Mouse (Mus musculus) heart, embryonic 14.5 days (tissue): ENCODE data around the gene Rnf150. TPM values are rescaled to one million over a fixed set of nuclear protein-coding genes. Genes with fewer than 3 reads are reported as not detected.
"Not testable (repeated sequence)": the region's sequence is repeated elsewhere in the genome, so short reads cannot be mapped to it uniquely, and the experiment has no call there.

Experiments
- ATAC-seq: fragments of 200-750 bp; cut with Nextera tagmentation; 2 replicates; pipeline ENCODE4 v1.8.0; 2017; ENCODE audit warnings: low read depth, moderate TSS enrichment; ENCODE audit not compliant: insufficient number of reproducible peaks, insufficient read depth, low FRiP score
- H3K27ac ChIP-seq, 2 experiments: fragments of 200-500 bp in 1 of 2; fragments of 300-500 bp in 1 of 2; sonication (generic) in 1 of 2; replicated peaks in 1 of 2; 2 replicates each; pipeline ENCODE4 v1.5.1; 2012 to 2014; ENCODE audit warnings: low read depth in 2 of 2, low read length in 2 of 2, control low read depth in 1 of 2, mild to moderate bottlenecking in 1 of 2, mixed read lengths in 1 of 2; ENCODE audit not compliant: control insufficient read depth in 1 of 2, insufficient read depth in 1 of 2
- H3K27me3 ChIP-seq: fragments of 300-500 bp; sonication (generic); 2 replicates; pipeline ENCODE4 v1.6.1; 2014; ENCODE audit warnings: mild to moderate bottlenecking, low read length, control low read depth; ENCODE audit not compliant: control insufficient read depth, insufficient read depth
- H3K36me3 ChIP-seq: fragments of 300-500 bp; sonication (generic); 2 replicates; pipeline ENCODE4 v1.6.1; 2014; ENCODE audit warnings: mild to moderate bottlenecking, control low read depth, low read length, mixed read lengths; ENCODE audit not compliant: control insufficient read depth, insufficient read depth
- H3K4me1 ChIP-seq, 2 experiments: fragments of 200-500 bp in 1 of 2; fragments of 300-500 bp in 1 of 2; sonication (generic) in 1 of 2; 2 replicates each; pipeline ENCODE4 v1.6.1; 2012 to 2014; ENCODE audit warnings: low read length in 2 of 2, control low read depth in 1 of 2, mixed read lengths in 1 of 2; ENCODE audit not compliant: control insufficient read depth in 2 of 2, insufficient read depth in 2 of 2
- H3K4me2 ChIP-seq: fragments of 300-500 bp; sonication (generic); 2 replicates; pipeline ENCODE4 v1.6.1; 2014; ENCODE audit warnings: mild to moderate bottlenecking, low read length
- H3K4me3 ChIP-seq, 2 experiments: fragments of 200-500 bp in 1 of 2; fragments of 300-500 bp in 1 of 2; sonication (generic) in 1 of 2; 2 replicates each; pipeline ENCODE4 v1.5.1; 2012 to 2014; ENCODE audit warnings: low read length in 2 of 2, mild to moderate bottlenecking in 2 of 2, control low read depth in 1 of 2, low read depth in 1 of 2, moderate library complexity in 1 of 2; ENCODE audit not compliant: control insufficient read depth in 1 of 2, insufficient read depth in 1 of 2
- H3K9ac ChIP-seq: fragments of 300-500 bp; sonication (generic); 2 replicates; pipeline ENCODE4 v1.6.1; 2014; ENCODE audit warnings: mild to moderate bottlenecking, low read length
- H3K9me3 ChIP-seq: fragments of 300-500 bp; sonication (generic); 2 replicates; pipeline ENCODE4 v1.6.1; 2016; ENCODE audit warnings: low read length, control low read depth; ENCODE audit not compliant: control insufficient read depth
- WGBS: fragments of 180-500 bp; shearing (Covaris S2); extraction: QIAGEN DNeasy Blood & Tissue Kit; methylation state at CpG from one replicate; pipeline ENCODE4 v1.1.7; 2014; 5-methylcytosine and 5-hydroxymethylcytosine counted together
- polyA plus RNA-seq: library from polyadenylated mRNA; unstranded; fragments of >200 nt; fragmentation: Nextera tagmentation; extraction: Ambion mirVana; gene quantifications from 2 replicates; pipeline ENCODE4 v1.2.1, GENCODE M21; 2014

The Rnf150 gene
- polyA plus RNA-seq, 1 experiment from 2014 or later, result 0.92 TPM

DNA sequence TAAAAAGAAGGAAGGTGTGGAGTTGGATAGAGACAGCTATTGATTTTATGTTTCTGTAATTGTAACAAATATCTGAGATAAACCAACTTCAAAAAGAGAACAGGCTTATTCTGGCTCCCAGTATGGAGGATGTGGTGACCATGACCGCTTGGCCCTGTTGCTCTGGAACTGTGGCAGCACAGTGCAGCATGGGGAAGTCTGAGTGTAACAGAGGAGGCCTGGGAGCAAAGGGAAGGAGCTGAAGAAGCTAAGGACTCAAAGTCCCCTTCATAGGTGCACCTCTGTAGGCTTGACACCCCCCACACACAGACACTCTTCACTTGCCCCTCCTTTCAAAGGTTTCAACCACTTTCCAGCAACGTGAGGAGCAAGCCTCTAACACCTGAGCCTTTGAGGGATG is 214.2 kb downstream of the Rnf150 start:
- ATAC-seq, result no peak
- Histone ChIP-seq H3K9ac (no peak overlapping the region), H3K4me2 (no peak overlapping the region), H3K4me3 (no peak overlapping the region), H3K27me3 (no peaks in the 10 kb centered on the region), H3K27ac (no peak overlapping the region), H3K4me1 (0 out of 4 replicates have a peak, but pooled peaks cover 0 to 2% of the 10 kb centered on the region in 2 experiments), H3K36me3 (no peaks in the 10 kb centered on the region), H3K9me3 (no peaks in the 10 kb centered on the region)
- 92% methylated on average over 1 of the region's 2 CpGs for WGBS

DNA sequence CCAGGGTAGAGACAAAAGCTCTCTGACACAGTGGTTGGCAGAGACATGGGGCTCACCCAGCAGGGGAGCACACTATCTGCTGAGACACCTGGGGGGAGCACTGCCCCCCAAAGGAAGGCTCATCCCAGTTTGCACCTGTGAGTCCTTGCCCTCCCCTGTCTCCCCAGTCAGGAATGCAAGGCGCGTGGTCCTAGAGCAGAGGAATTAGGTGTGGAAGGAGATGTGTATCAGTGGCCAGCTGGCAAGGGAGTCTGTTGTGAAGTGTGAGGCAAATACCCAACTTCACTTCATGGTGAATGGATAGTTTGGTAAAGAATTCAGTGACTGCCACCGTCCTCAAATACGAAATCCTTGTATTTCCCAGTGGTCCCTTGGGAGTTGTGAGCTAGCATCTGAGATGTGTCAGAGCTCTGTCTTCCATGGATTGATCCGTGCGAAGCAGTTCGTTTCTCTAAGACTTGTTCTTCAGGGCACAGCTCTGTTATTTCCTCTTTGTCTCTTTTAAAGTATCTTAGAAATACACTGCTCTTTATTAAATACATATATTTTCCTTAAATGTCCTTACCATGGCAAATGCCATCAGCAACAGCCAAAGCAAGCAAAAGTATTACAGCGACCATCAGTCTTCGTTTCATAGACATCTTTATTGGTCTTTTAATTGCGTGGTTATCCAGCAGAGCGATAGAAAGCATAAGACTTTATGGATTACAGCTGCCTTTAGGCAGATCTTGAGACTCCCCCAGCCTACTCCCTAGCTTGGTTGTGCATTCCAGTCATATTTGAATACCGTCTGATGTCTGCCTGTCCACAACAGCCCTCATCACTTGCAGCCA is 215.8 kb downstream of the Rnf150 start:
- no peak overlapping the region for H3K27ac ChIP-seq
- H3K9ac ChIP-seq, result no peak overlapping the region
- no peaks in the 10 kb centered on the region for H3K9me3 ChIP-seq
- WGBS, result 63% methylated on average over 12 of the region's 12 CpGs
- H3K27me3 ChIP-seq, result no peaks in the 10 kb centered on the region
- no peak overlapping the region for H3K4me2 ChIP-seq
- H3K4me3 ChIP-seq, result no peak overlapping the region
- no peaks in the 10 kb centered on the region for H3K36me3 ChIP-seq
- 0 out of 4 replicates have a peak, but pooled peaks cover 0 to 2% of the 10 kb centered on the region in 2 experiments for H3K4me1 ChIP-seq
- ATAC-seq, result no peak

DNA sequence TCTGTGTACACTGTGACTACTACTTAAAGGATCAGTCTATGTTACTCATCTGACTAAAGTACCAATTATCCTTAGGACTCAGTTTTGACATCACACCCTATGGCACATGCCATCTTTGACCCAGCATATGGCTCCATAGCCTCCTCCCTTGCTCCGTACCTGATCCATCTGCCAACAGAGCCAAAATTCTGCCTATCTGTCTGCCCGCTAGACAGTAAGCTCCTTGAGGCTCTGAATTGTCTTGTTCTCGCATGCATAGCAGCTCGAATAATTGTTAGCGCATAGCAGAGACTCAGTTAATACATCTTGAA is 216.3 kb downstream of the Rnf150 start:
- no peak for ATAC-seq
- no peaks in the 10 kb centered on the region for H3K9me3 ChIP-seq
- H3K36me3 ChIP-seq, result no peaks in the 10 kb centered on the region
- no peak overlapping the region for H3K27ac ChIP-seq
- no peak overlapping the region for H3K4me3 ChIP-seq
- 82% methylated on average over 5 of the region's 5 CpGs for WGBS
- no peak overlapping the region for H3K9ac ChIP-seq
- H3K27me3 ChIP-seq, result no peaks in the 10 kb centered on the region
- H3K4me1 ChIP-seq, result 0 out of 4 replicates have a peak, but pooled peaks cover 0 to 2% of the 10 kb centered on the region in 2 experiments
- H3K4me2 ChIP-seq, result no peak overlapping the region

- no peak for ATAC-seq
- H3K4me1 ChIP-seq, result 0 out of 4 replicates have a peak, but pooled peaks cover 0 to 2% of the 10 kb centered on the region in 2 experiments
- 54% methylated on average over 4 of the region's 4 CpGs for WGBS
Observed at GRCm38 (mm10) chr8:83081266-83081665, 218.1 kb downstream of the Rnf150 start.

DNA sequence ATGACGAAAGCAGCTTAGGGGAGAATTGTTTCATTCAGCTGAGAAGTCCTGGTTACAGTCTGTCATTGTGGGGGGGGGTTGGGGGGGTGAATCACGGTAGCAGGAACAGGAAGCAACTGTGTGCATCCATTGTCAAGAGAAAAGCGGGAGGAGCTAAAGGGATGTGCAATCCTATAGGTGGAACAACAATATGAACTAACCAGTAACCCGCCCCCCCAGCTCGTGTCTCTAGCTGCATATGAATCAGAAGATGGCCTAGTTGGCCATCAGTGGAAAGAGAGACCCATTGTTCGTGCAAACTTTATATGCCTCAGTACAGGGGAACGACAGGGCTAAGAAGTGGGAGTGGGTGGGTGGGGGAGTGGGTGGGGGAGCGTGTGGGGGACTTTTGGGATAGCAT is 218.7 kb downstream of the Rnf150 start:
- not testable (repeated sequence) for H3K4me3 ChIP-seq, H3K4me1 ChIP-seq, ATAC-seq, H3K4me2 ChIP-seq, H3K9me3 ChIP-seq, H3K36me3 ChIP-seq, H3K27ac ChIP-seq, H3K27me3 ChIP-seq, H3K9ac ChIP-seq
- WGBS, result 84% methylated on average over 8 of the region's 8 CpGs

More at GRCm38 (mm10) chr8:83081266-83081665, 218.1 kb downstream of the Rnf150 start:
- H3K9ac ChIP-seq, result no peak overlapping the region
- H3K27me3 ChIP-seq, result no peaks in the 10 kb centered on the region
- no peaks in the 10 kb centered on the region for H3K9me3 ChIP-seq
- H3K27ac ChIP-seq, result no peak overlapping the region
- H3K4me3 ChIP-seq, result no peak overlapping the region
- no peak overlapping the region for H3K4me2 ChIP-seq
- H3K36me3 ChIP-seq, result no peaks in the 10 kb centered on the region

- Histone ChIP-seq H3K4me3 (no peak overlapping the region), H3K9ac (no peak overlapping the region), H3K9me3 (no peaks in the 10 kb centered on the region), H3K36me3 (no peaks in the 10 kb centered on the region), H3K27me3 (no peaks in the 10 kb centered on the region), H3K4me1 (0 out of 4 replicates have a peak, but pooled peaks cover 0 to 2% of the 10 kb centered on the region in 2 experiments), H3K4me2 (no peak overlapping the region), H3K27ac (no peak overlapping the region)
- ATAC-seq, result no peak
- WGBS, result 74% methylated on average over 7 of the region's 7 CpGs
Observed at GRCm38 (mm10) chr8:83082251-83082650, 219.1 kb downstream of the Rnf150 start.

DNA sequence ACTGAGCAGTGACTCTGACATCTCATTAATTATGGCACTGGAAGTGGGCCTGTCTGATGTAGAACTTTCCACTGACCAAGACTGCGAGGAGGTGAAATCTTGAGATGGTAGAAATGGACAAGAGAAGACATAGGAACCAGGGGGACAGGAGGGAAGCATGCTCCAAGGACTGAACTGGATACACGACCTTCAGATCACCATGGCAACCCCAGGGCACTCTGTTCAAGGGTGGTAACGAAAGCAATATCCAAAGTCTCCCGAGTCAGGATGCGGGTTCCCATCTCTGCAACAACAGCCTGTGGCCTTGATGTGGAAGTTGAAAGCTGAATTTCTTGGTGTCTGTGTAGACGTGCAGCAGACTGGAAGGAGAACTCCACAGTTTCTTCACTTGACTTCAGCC is 220.3 kb downstream of the Rnf150 start:
- Histone ChIP-seq H3K4me2 (no peak overlapping the region), H3K4me1 (0 out of 4 replicates have a peak, but pooled peaks cover 0 to 2% of the 10 kb centered on the region in 2 experiments), H3K27me3 (no peaks in the 10 kb centered on the region), H3K36me3 (no peaks in the 10 kb centered on the region), H3K27ac (no peak overlapping the region), H3K9ac (no peak overlapping the region), H3K9me3 (no peaks in the 10 kb centered on the region), H3K4me3 (no peak overlapping the region)
- WGBS, result 85% methylated on average over 6 of the region's 6 CpGs
- ATAC-seq, result no peak

DNA sequence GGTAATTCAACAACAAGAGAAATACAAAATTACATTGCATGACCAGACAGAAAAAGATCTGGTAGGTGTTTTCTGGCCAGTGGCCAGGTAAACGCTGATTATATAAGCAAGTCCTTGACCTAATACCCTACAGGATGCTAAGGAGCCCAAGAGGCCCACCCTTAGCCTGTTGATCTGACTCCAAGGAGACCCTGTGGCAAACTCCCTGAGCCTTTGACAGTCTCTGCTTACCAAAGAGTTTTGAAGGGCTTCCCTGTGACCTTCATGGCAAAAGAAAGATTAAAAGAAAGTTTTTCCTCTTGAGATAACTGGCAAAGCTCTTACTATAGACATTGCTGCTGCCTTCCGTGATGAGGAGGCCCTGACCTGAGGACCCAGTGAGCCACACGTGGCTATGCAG is 222.4 kb downstream of the Rnf150 start:
- no peak overlapping the region for H3K9ac ChIP-seq
- H3K4me3 ChIP-seq, result no peak overlapping the region
- no peak overlapping the region for H3K27ac ChIP-seq
- no peak overlapping the region for H3K4me2 ChIP-seq
- no peaks in the 10 kb centered on the region for H3K36me3 ChIP-seq
- no peaks in the 10 kb centered on the region for H3K27me3 ChIP-seq
- WGBS, result 59% methylated on average over 3 of the region's 3 CpGs
- no peak for ATAC-seq
- H3K4me1 ChIP-seq, result no peaks in the 10 kb centered on the region
- no peaks in the 10 kb centered on the region for H3K9me3 ChIP-seq
